Mouse (Mus musculus) liver, adult 2 months (tissue): ENCODE results near the gene Cdkal1.

Experiments used
- CTCF ChIP-seq: fragments of 200-500 bp; IDR thresholded peaks from 2 replicates; pipeline ENCODE4 v1.5.1; 2011; ENCODE audit warnings: low read depth, low read length, control low read depth
- POLR2A ChIP-seq: fragments of 200-500 bp; IDR thresholded peaks from 2 replicates; pipeline ENCODE4 v1.6.1; 2011; ENCODE audit warnings: low read length, control low read depth; ENCODE audit not compliant: insufficient read depth; ENCODE audit errors: extremely low read depth

DNA sequence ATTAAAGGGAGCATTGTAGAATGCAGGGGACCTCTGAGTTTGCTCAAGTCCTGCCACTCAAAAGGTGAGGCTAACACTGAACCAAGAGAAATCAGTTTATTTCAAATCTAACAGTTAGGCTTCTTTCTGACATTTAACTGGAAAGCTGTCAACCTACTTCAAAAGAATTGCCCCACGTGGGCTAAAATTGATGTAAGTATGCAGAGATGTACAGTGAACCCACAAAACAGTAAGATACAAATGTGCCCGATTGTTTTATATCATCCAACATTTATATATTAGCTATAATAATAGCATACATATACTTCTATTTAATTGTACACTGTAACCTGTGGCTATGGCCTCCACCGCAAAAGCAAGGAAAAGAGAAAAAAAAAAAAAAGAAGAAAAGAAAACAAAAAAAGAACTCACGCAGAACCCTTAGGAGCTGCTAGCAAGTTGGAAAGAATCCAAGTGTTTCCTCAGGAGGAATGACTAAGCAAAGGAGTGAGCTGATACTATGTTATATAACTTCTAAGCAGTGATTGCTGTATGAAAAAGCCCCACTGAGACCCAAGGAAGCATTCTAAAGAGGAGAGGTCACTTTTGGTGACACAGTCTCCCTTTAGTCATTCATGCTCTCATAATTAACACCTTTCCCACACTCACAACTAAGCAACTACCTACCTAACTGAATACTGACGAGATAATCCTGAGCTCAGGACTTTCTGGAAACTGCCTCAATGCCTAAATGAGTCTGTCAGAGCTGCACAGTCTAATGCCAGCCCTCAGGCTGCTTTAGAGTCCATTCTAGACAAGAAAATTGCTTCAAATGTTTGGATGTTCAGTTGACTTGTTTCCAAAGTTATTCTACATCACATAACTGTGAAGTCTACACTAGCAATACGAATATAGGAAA, 352.1 kb downstream of the Cdkal1 start:
- TF ChIP-seq CTCF, result no peak
- no peak for TF ChIP-seq POLR2A
